Mouse (Mus musculus): ENCODE results near the gene Zfp462.
"Not testable (repeated sequence)": the region's sequence is repeated elsewhere in the genome, so short reads cannot be mapped to it uniquely, and the experiment has no call there.

Zfp462 gene

DNA sequence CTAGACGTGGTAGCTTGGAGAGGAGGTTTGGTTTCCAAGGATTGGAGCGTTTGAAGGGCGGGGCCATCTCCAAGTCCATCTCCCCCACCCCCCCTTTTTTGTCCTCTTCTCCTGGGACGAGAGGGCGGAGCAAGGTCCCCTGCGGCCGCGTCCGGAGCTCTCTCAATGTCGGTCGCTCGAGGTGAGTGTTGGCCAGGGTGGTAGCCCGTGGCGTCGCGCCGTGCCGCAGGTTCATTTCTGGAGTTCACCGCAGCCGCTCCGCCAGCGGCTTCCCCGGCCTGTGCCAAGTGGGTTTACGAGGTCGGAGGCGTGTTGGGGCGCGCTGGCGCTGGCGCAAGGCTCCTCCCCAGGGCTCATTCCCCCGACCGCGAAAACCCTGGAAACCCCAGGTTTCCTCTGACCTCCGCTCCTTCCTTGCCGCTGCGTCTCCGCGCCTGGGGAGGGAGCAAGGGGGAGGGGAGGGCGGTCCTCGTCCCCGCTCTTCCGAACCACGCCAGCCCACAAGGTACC lies at the start of gene Zfp462:
Gene Zfp462, plus strand, starts transcription at position 128 of the 510 bp plus-strand sequence.
- ATAC-seq (ENCODE audit: insufficient number of reproducible peaks, low FRiP score, low TSS enrichment) = no peak

DNA sequence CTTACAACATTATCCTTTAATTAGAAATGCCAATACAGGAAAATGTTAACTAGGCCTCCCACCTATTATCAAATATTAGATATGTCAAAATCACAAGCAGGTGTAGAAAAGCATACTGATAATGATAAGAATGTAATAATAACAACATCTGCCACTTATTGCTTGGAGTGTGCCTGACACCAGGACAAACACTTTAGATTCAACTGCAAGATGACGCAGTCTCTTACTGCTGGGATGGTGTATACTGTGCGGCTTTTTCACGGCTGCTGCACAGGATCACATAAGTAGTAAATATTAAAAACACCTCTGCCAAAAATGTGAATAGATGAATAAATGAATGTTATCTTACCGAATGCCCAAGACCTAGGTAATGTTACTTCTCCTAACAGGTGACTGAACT lies 48.8 kb upstream of the Zfp462 start:
- ATAC-seq (ENCODE audit: insufficient number of reproducible peaks, low FRiP score, low TSS enrichment) = no peak

DNA sequence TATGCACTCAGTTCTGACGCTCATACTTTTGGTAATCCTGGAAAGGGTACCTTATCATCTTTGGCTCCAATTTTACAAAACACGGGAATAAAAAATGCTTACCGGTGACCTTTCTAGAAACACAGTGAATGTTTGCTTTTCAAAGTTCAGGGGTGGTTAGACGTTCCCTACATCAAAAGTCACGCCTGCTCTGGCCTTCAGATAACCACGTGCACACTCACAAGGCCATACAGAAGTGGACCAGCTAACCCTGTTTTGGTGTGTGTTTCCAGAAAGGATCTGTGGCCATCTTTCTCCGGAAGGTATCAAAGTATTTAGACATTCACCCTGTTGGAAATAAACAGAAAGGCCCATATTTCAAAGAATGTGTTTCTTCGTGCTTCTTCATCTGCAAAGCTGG lies 40.2 kb upstream of the Zfp462 start:
- ATAC-seq (ENCODE audit: insufficient number of reproducible peaks, low FRiP score, low TSS enrichment) = no peak

DNA sequence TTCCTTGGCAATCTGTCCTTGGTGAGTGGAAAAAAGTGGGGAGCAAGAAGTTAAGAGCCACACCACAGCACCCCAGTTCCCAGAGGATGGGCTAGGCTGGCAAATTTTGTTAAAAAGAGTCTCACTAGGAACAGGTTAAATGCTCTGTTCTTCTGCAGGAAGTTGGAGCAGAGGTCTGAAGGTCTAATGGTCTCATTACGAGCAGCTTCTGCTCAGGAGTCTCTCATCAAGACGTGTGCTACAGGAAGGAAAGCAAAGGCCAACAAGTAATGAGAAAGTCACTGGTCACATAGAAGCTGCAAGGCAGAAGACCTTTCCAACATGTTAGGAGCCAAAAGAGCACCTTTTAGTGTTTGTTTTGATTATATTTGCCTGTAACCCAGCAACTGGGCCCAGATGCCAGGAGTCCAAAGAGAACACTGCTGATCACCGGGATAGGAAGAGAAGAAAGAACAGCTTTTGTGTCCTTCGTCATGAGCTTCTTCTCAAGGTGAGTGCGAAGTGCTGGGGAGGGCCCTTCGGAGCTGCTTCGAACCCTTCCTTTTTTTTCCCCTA lies 39.4 kb upstream of the Zfp462 start:
- ATAC-seq (ENCODE audit: insufficient number of reproducible peaks, low FRiP score, low TSS enrichment) = no peak

DNA sequence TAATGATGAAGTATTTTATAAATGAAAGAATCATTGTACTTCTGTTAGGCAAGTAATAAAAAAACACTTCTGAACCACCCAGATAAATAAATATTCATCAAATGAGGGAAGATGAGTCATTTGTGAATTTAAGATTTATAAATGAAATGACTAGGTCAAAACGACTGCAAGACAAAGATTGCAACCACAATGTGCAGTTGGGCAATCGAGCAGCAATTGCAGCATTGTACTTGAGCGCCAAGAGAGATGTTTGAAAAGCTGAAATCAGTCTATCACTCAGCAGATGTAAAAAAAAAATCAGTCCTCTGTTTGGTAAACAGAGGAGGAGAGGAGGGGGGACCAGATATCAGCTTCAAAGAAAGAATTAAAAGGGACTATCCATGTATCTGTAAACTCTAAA lies 34.5 kb upstream of the Zfp462 start:
- ATAC-seq (ENCODE audit: insufficient number of reproducible peaks, low FRiP score, low TSS enrichment) = no peak

DNA sequence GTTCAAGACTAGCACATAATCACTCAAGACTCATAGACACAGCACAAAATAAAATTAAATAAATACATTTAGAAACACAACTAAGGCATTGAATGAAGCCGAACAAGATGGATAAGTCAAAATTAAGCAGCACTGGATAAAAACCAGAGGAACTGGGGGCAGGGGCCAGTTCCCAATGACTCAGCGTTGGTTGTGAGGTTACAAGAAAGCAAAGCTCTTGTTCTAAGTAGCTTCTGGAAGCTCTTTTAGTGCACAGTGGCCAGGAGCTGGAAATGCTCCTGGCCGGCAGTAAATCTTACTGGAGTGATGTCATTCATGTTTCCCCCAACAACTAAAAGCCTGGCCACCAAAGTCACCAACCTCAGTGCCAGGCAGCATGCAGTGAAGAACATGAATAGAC lies 26.6 kb upstream of the Zfp462 start:
- no peak for ATAC-seq (ENCODE audit: insufficient number of reproducible peaks, low FRiP score, low TSS enrichment)

DNA sequence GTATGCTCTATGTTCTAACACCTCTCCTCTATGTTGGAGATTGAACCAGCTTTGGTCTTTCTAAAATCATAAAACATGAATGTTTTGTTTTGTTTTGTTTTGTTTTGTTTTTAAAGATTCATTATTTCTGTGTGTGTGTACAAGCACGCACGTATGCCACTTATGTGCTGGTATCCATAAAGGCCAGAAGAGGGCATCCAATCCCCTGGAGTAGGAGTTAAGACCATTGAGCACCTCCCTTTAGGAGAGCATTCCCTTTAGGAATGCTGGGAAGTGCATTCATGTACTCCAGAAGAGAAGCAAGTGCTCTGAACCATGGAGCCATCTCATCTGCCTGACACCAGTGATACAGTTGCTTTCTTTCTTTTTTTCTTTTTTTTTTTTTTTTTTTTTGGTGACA lies 21.5 kb upstream of the Zfp462 start:
- no peak for ATAC-seq (ENCODE audit: insufficient number of reproducible peaks, low FRiP score, low TSS enrichment)

DNA sequence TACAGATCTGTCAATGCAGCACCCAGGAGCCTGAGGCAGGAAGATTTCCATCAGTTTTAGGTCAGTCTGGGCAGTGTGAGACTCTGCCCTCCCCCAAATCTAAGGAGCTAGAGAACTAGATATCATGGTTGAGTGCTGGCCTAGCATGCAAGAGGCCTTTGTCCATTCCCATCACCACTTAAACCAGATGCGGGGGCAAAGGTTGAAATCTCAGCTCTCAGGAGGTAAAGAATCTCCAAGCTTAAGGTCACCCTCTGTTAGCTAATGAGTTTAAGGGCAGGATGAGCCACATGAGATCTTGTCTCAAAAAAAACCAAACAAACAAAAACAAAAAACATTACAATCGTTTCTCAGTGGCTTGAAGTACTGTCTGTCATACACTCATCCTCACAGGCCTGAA lies 20.5 kb upstream of the Zfp462 start:
- ATAC-seq (ENCODE audit: insufficient number of reproducible peaks, low FRiP score, low TSS enrichment) = no peak

DNA sequence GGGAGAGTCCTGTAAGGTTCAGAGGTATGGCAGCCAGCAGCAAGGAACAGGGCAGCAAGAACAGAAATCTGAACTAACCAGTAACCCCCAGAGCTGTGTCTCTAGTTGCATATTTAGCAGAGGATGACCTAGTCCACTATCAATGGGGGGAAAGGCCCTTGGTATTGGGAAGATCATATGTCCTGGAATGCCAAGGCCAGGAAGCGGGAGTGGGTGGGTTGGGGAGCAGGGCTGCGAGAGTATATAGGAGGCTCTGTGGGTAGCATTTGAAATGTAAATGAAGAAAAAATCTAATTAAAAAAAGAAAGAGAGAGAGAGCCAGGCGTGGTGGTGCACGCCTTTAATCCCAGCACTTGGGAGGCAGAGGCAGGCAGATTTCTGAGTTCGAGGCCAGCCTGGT lies 18.4 kb upstream of the Zfp462 start:
- not testable (repeated sequence) for ATAC-seq (ENCODE audit: insufficient number of reproducible peaks, low FRiP score, low TSS enrichment)

DNA sequence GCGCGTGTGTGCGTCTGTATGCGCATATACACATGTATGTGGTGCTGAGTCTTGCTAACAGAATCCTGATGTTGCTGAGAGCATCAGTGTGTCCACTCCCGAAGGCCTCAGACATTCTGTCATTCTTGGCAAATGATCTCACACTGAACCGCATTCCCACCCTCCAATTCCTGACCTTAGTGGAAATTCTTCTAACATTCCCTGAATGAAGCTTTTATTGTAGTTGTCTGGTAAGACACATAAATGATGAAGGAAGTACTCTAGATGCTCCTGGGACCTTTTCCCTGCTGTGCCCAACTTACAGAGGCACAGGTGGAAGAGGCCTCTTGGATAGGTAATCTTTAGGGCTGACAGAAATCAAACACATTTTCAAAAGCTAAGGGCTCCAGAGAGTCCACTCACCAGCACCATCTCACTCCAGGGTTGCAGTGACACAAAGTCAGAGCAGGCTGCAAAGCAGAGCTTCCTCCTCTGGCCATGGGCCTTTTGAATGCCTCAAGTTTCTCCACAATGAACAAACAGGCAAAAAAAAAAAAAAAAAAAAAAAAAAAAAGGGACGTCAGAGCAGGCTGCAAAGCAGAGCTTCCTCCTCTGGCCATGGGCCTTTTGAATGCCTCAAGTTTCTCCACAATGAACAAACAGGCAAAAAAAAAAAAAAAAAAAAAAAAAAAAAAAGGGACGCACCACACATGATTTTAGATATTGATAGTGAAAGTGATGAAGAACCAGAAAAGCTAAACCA lies 17.4 kb upstream of the Zfp462 start:
- not testable (repeated sequence) for ATAC-seq (ENCODE audit: insufficient number of reproducible peaks, low FRiP score, low TSS enrichment)

DNA sequence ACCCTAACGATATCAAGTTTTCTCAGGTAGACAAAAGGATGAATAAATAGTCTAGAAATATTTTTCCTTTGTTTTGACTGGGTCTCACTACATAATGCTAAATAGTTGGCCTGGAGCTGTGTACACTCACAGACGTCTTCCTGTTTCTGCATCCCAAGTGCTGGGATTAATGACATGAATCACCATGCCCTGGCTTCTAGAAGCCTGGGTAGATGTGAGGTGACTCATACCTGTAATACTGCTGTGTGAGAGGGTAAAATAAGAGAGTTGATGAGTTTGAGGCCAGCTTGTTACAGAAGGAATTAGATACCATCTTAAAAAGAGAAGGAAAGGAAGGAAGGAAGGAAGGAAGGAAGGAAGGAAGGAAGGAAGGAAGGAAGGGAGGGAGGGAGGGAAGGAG lies 15.2 kb upstream of the Zfp462 start:
- ATAC-seq (ENCODE audit: insufficient number of reproducible peaks, low FRiP score, low TSS enrichment) = no peak

DNA sequence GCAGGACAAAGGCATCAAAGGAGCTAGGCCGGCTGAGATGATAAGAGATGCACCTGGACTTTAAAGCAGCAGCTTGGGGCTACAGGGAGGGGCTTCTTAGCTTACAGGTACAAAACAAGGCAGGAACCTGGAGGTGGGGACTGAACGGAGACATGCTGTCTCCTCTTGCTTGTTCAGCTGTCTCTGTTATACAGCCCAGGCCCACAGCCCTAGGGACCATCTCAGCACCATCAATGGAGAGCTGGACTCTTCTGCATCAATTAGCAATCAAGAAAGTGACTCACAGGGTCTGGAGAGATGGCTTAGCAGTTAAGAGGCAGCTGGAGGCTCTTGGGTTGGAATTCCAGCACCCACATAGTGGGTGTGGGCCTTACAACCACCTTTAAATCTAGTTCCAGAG lies 12.2 kb upstream of the Zfp462 start:
- ATAC-seq (ENCODE audit: insufficient number of reproducible peaks, low FRiP score, low TSS enrichment) = no peak

DNA sequence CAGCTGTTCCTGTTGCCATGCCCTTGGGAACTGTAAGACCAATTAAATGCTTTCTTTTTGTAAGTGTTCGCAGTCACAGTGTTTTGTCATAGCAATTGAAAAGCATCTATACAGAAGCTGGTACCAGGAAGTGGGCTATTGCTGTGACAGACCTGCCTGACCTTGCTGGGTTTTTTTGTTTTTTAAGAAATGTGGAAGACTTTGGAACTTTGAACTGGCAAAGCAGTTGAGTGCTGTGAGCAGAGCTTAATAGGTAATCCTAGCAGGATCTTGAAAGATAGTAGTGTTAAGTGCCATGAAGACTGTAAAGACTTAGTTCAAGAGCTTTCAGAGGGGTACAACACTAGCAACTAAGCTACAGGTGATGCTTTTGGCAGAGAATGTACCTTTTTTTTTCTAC lies 7.7 kb upstream of the Zfp462 start:
- ATAC-seq (ENCODE audit: insufficient number of reproducible peaks, low FRiP score, low TSS enrichment) = no peak

DNA sequence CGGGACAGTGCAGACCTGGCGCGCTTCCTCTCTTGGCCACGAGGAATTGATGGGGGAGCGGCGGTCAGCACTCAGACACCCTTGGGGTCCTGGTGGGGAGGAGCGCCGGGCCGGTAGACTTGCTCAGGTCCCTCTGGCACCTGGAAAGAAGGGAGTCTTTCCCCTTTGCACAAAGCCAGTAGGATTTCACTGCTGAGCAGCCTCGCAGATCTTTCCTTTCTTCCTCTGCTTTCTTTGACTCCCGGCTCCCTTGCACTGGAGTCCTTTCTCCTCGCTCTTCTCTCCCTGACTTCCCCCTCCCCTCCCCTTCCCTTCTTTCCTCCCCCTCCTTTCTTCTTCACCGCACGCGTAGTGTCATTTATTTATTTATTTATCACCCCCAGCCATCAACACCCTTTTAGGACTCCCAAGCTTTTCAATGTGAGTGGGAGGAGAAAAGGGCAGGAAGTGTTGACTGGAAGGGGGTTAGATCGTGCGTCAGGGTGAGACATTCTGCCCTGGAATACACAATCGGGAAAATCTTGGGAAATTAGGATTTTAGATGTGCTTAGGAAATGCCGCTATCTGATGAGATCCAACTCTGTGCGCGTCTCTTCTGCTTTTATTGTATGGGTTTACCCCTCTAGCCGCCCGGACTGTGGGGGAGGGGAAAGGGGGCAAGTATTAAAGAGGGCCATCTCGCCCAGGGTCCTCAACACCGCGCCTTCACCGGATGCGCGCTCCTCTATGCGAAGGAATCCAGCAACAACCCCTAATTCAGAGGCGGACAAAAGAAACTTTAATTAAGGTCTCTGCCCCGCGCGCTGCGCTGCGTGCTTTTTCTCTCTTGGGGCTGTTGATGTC lies 976 bp downstream of the Zfp462 start:
- ATAC-seq (ENCODE audit: insufficient number of reproducible peaks, low FRiP score, low TSS enrichment) = no peak

DNA sequence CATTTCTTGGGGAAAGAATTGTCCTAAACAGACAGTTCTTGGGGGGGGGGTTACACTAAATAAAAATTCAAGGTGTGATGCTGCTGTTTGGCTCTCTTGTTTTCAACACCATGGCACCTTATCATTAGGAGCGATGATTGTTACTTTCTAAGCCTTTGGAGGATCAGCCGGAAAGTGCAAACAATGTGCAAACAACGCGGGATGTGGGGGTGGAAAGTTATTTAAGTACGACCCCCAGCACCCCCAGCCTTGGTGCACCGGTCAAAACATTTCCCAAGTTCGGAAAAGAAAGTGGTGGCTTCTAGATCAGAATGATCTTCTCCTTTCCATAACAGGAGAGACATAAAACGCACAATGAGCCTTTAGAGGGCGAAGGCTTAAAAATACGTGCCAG lies 1.8 kb downstream of the Zfp462 start:
- ATAC-seq (ENCODE audit: insufficient number of reproducible peaks, low FRiP score, low TSS enrichment) = no peak

DNA sequence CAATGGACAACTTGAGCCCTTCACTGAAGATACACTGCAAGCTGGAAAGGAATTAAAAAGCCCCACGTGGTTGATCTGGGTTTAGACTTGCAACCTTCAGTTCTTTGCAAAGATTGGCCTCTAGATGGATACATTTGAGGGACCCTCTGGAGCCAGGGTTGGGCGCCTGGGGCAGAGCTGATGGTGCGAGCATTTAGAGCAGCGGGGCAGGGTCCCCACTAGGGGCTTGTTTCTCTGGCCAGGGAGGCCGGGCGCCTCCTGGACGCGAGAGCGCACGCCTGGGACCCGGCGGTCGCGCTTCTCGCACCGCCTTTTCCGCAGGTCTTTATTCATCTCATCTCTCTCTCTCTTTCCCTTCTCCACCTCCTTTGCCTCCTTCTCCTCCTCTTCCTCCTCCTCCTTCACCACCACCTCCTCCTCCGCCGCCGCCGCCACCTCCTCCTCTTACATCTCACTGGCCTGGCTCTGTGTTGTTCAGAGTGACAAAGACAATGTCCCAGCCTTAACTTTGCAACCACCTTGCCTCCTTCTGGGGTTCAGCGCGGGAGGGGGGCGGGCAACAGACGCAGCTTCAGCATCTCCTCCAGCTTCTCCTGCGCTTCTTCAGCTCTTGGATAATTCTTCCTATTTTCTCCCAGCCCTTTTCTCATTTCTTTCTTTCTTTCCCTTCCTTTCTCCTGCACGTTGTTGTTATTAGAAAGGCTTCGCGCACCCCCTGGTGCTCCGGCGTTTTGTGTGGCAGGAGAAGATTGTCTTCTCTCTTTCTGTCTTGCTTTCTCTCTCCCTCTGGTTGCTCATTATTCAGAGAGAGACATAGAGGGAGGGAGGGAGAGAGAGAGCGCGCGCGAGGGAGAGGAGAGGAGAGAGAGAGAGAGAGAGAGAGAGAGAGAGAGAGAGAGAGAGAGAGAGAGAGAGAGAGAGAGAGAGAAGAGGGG lies 2.5 kb downstream of the Zfp462 start:
- 0 out of 2 replicates have a peak, but pooled peaks have one; percentile 8 for ATAC-seq (ENCODE audit: insufficient number of reproducible peaks, low FRiP score, low TSS enrichment)

DNA sequence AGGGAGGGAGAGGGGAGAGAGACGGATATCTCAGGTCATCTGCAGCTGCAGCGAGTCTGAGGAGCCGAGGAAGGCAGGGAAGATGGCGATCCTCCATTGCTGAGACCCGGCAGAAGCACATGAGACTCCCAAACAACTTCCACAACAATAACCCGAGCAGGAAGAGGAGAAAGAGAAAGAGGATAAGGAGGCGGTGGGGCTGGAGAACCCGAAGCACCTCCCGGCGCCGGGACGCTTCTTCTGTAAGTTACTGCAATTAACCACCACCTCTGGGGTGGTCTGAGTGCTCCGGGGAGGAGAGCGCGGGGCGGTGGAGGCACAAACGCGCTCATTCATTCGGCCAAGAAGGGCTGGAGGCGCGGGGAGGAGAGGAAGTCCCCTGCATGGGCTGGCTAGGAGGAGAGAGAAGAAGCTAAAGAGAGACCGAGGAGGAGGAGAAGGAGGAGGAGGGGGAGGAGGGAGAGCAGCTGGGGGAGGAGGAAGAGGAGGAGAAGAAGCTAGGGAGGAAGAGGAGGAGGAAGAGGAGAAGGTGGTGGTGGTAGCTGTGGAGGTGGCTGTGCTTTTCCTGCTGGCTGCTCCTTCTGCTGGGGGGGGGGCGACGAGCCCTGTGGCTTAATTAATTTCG lies 3.3 kb downstream of the Zfp462 start:
- peak; percentile 40 for ATAC-seq (ENCODE audit: insufficient number of reproducible peaks, low FRiP score, low TSS enrichment)

DNA sequence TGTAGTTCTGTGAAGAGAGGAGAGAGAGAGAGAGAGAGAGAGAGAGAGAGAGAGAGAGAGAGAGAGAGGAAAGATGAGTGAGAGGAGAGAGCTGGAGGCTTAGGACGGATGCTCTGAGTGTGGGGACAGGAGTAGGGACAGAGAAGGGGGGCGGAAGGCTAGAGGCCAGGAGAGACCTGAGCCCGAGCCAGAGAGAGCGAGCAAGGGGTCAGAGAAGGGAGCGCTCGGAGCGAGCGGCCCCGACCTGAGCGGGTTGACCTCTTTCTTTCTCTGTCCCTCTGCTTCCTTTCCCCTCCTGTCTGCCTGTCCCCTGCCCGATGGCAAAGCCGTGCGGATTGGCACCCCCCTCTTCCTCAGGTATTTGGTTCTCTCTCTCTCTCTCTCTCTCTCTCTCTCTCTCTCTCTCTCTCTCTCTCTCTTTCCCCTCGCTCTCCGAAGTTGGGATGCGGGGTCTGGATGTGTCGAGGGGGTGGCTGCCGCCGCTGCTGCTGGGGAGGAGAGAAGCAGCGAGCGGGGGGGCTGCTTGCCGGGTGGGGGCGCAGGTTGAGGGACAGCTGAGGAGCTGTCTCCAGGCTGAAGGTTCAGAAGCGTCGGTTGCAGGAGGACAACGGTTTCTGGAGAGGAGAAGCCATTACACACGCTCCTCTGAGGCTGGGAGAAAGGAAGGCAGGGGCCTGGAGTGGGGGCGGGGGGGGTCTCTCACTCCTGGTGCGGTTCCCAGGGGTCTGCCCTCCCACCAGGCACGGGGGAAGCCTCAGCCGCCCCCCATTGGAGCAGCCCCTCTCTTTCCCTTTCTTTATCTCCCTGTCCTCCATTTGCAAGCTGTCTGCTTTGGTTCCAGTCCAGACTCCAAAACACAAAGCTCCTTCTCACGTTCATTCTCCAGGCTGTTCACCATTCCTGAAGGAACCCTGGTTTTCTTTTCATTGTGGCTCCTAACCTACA lies 4.0 kb downstream of the Zfp462 start:
- ATAC-seq (ENCODE audit: insufficient number of reproducible peaks, low FRiP score, low TSS enrichment) = peak; percentile 42

DNA sequence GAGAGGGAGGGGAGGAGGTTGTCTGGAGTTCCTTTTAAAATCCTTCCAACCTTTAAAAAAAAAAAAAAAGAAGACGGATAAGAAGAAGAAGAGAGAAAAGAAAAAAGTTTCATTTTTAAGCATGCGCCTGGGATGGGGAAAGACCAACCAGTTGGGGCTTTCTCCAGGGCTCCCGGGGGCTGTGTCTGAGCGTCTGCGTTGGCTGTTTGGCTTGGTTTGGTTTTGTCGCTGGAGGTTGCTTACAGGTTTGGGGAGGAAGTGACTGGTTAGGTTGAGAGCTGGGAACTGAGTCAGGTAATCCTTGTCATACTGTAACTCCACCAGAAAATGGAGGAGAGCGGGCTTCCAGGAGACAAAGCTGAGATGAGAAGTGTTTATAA lies 4.7 kb downstream of the Zfp462 start:
- no peak for ATAC-seq (ENCODE audit: insufficient number of reproducible peaks, low FRiP score, low TSS enrichment)

Data from cerebellum, adult (tissue).